Mouse (Mus musculus): ENCODE results near the gene Gata3. TPM values are rescaled to one million over a fixed set of nuclear protein-coding genes. Genes with fewer than 3 reads are reported as not detected.

Gata3 gene
- polyA plus RNA-seq, 1 experiment, result 6.1 TPM

DNA sequence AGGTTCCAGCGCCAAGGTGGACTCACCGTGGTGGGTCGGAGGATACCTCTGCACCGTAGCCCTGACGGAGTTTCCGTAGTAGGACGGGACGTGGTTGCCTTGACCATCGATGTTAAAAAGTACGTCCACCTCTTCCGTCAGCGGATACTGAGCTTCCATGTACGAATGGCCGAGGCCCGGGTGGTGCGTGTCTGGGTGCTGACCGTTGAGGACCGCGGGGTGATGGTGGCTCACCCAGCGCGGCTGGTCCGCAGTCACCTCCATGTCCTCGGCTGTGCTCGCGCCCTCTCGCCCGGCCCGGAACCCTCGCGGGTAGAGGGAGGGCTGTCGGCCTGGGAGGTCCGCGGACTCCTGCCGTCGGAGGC is 12.5 kb downstream of the Gata3 start:
- H3K4me1 ChIP-seq (ENCODE audit: control insufficient read depth, insufficient read depth, low read length), result no peaks in the 10 kb centered on the region
- no peaks in the 10 kb centered on the region for H3K36me3 ChIP-seq (ENCODE audit: control insufficient read depth, insufficient read depth, low read length, poor library complexity, severe bottlenecking)
- peaks cover 59% of the 10 kb centered on the region for H3K27me3 ChIP-seq (ENCODE audit: control insufficient read depth, insufficient read depth, low read length, poor library complexity, severe bottlenecking)
- TF ChIP-seq POLR2A (IDR thresholded peaks at IDR 0.05; ENCODE audit: insufficient read depth, low read length) (no peak), EP300 (IDR thresholded peaks at IDR 0.05; ENCODE audit: insufficient read depth, low read depth, low read length) (no peak), CTCF (IDR thresholded peaks at IDR 0.05; ENCODE audit: low read depth, low read length) (no peak)
- H3K9ac ChIP-seq (ENCODE audit: low read depth, poor library complexity, severe bottlenecking), result peak overlapping the region; percentile 7; the same call in 1 of the 2 replicates
- no peaks in the 10 kb centered on the region for H3K9me3 ChIP-seq (replicated peaks; ENCODE audit: control insufficient read depth, insufficient read depth, low read length, poor library complexity, severe bottlenecking)
- peak overlapping the region; percentile 48 for H3K4me3 ChIP-seq (ENCODE audit: low read depth, low read length)
- no peak overlapping the region for H3K27ac ChIP-seq (ENCODE audit: insufficient read depth, low read length)

GRCm38 (mm10) chr2:9876621-9877325 is 13.1 kb downstream of the Gata3 start:
- H3K27me3 ChIP-seq (ENCODE audit: control insufficient read depth, insufficient read depth, low read length, poor library complexity, severe bottlenecking), result peaks cover 54% of the 10 kb centered on the region
- H3K9ac ChIP-seq (ENCODE audit: low read depth, poor library complexity, severe bottlenecking), result peak overlapping the region; percentile 7; the same call in 1 of the 2 replicates
- no peaks in the 10 kb centered on the region for H3K9me3 ChIP-seq (replicated peaks; ENCODE audit: control insufficient read depth, insufficient read depth, low read length, poor library complexity, severe bottlenecking)
- TF ChIP-seq POLR2A (IDR thresholded peaks at IDR 0.05; ENCODE audit: insufficient read depth, low read length) (no peak), EP300 (IDR thresholded peaks at IDR 0.05; ENCODE audit: insufficient read depth, low read depth, low read length) (no peak), CTCF (IDR thresholded peaks at IDR 0.05; ENCODE audit: low read depth, low read length) (no peak)
- peak overlapping the region; percentile 48 for H3K4me3 ChIP-seq (ENCODE audit: low read depth, low read length)
- no peak overlapping the region for H3K27ac ChIP-seq (ENCODE audit: insufficient read depth, low read length)
- no peaks in the 10 kb centered on the region for H3K36me3 ChIP-seq (ENCODE audit: control insufficient read depth, insufficient read depth, low read length, poor library complexity, severe bottlenecking)
- H3K4me1 ChIP-seq (ENCODE audit: control insufficient read depth, insufficient read depth, low read length), result no peaks in the 10 kb centered on the region

DNA sequence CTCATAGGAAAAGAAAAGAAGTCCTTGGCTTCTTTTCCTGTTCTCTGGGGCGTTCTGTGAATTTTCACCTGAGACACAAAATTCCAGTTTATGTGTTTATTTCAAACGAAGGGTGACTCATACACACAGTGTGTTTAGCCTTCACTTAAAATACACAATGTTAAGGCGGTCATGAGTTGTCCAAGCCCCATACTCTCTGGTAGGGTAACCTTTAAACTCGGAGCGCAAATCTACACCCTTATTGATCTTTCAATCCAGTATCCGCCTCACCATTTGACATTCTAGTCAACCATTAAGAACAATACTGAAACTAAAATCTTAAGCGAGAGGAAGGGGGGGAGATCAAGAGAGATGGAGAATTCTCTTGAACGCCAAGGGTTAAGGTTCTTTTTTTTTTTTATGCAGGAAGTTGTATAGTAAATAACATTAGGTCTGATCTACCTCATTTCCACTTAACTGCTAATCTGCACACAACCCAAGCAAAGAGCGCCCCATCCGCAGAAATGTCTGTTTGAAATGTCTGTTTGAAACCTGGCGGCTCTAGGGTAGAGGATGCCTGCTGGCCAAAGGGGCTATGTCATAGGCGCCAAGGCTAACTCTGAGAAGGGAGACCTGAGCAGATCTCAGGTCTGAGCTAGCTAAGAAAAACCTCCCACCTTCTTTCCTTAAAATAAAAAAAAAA is 14.0 kb downstream of the Gata3 start:
- no peak overlapping the region for H3K9ac ChIP-seq (ENCODE audit: low read depth, poor library complexity, severe bottlenecking)
- H3K36me3 ChIP-seq (ENCODE audit: control insufficient read depth, insufficient read depth, low read length, poor library complexity, severe bottlenecking), result no peaks in the 10 kb centered on the region
- H3K27ac ChIP-seq (ENCODE audit: insufficient read depth, low read length), result no peak overlapping the region
- no peak overlapping the region for H3K4me3 ChIP-seq (ENCODE audit: low read depth, low read length)
- TF ChIP-seq EP300 (IDR thresholded peaks at IDR 0.05; ENCODE audit: insufficient read depth, low read depth, low read length) (no peak), CTCF (IDR thresholded peaks at IDR 0.05; ENCODE audit: low read depth, low read length) (no peak), POLR2A (IDR thresholded peaks at IDR 0.05; ENCODE audit: insufficient read depth, low read length) (no peak)
- no peaks in the 10 kb centered on the region for H3K4me1 ChIP-seq (ENCODE audit: control insufficient read depth, insufficient read depth, low read length)
- H3K9me3 ChIP-seq (replicated peaks; ENCODE audit: control insufficient read depth, insufficient read depth, low read length, poor library complexity, severe bottlenecking), result no peaks in the 10 kb centered on the region
- peaks cover 45% of the 10 kb centered on the region for H3K27me3 ChIP-seq (ENCODE audit: control insufficient read depth, insufficient read depth, low read length, poor library complexity, severe bottlenecking)

GRCm38 (mm10) chr2:9875220-9875619 is 14.6 kb downstream of the Gata3 start:
- Histone ChIP-seq H3K4me3 (ENCODE audit: low read depth, low read length) (no peak overlapping the region), H3K36me3 (ENCODE audit: control insufficient read depth, insufficient read depth, low read length, poor library complexity, severe bottlenecking) (no peaks in the 10 kb centered on the region), H3K27ac (ENCODE audit: insufficient read depth, low read length) (no peak overlapping the region), H3K9me3 (replicated peaks; ENCODE audit: control insufficient read depth, insufficient read depth, low read length, poor library complexity, severe bottlenecking) (no peaks in the 10 kb centered on the region), H3K9ac (ENCODE audit: low read depth, poor library complexity, severe bottlenecking) (no peak overlapping the region), H3K4me1 (ENCODE audit: control insufficient read depth, insufficient read depth, low read length) (no peaks in the 10 kb centered on the region), H3K27me3 (ENCODE audit: control insufficient read depth, insufficient read depth, low read length, poor library complexity, severe bottlenecking) (peaks cover 43% of the 10 kb centered on the region)
- TF ChIP-seq POLR2A (IDR thresholded peaks at IDR 0.05; ENCODE audit: insufficient read depth, low read length), result no peak
- TF ChIP-seq EP300 (IDR thresholded peaks at IDR 0.05; ENCODE audit: insufficient read depth, low read depth, low read length), result no peak
- no peak for TF ChIP-seq CTCF (IDR thresholded peaks at IDR 0.05; ENCODE audit: low read depth, low read length)

GRCm38 (mm10) chr2:9874467-9875219 is 15.2 kb downstream of the Gata3 start:
- H3K27me3 ChIP-seq (ENCODE audit: control insufficient read depth, insufficient read depth, low read length, poor library complexity, severe bottlenecking), result peaks cover 41% of the 10 kb centered on the region
- H3K4me3 ChIP-seq (ENCODE audit: low read depth, low read length), result peak overlapping the region; percentile 41
- no peaks in the 10 kb centered on the region for H3K4me1 ChIP-seq (ENCODE audit: control insufficient read depth, insufficient read depth, low read length)
- H3K9ac ChIP-seq (ENCODE audit: low read depth, poor library complexity, severe bottlenecking), result no peak overlapping the region
- H3K36me3 ChIP-seq (ENCODE audit: control insufficient read depth, insufficient read depth, low read length, poor library complexity, severe bottlenecking), result no peaks in the 10 kb centered on the region
- TF ChIP-seq EP300 (IDR thresholded peaks at IDR 0.05; ENCODE audit: insufficient read depth, low read depth, low read length) (no peak), POLR2A (IDR thresholded peaks at IDR 0.05; ENCODE audit: insufficient read depth, low read length) (no peak), CTCF (IDR thresholded peaks at IDR 0.05; ENCODE audit: low read depth, low read length) (no peak)
- no peaks in the 10 kb centered on the region for H3K9me3 ChIP-seq (replicated peaks; ENCODE audit: control insufficient read depth, insufficient read depth, low read length, poor library complexity, severe bottlenecking)
- H3K27ac ChIP-seq (ENCODE audit: insufficient read depth, low read length), result no peak overlapping the region

All from ES-Bruce4 (cell line).